Mouse (Mus musculus): ENCODE results near the gene Tcp1.

GRCm38 (mm10) chr17:12960331-12960873, 44.9 kb downstream of the Tcp1 start, which contains the start of gene Acat2:
- no peak for TF ChIP-seq CTCF (IDR thresholded peaks at IDR 0.05; ENCODE audit: control insufficient read depth, insufficient read depth, insufficient replicate concordance, low read depth, low read length)
- peak; percentile 79 for TF ChIP-seq POLR2A (IDR thresholded peaks at IDR 0.05; ENCODE audit: control insufficient read depth, low read depth, low read length)
